Mouse (Mus musculus) erythroblast, embryonic 14.5 days (primary cell): Measurements from ENCODE around the gene Prkce.

ENCODE experiments used
- GATA1 ChIP-seq: IDR thresholded peaks from 2 replicates; pipeline ENCODE4 v1.6.1; 2012; ENCODE audit warnings: low read length, inconsistent platforms, mixed read lengths
- TAL1 ChIP-seq: IDR thresholded peaks from 3 replicates; pipeline ENCODE4 v1.6.1; 2012; ENCODE audit warnings: low read length, inconsistent platforms, mixed read lengths

DNA sequence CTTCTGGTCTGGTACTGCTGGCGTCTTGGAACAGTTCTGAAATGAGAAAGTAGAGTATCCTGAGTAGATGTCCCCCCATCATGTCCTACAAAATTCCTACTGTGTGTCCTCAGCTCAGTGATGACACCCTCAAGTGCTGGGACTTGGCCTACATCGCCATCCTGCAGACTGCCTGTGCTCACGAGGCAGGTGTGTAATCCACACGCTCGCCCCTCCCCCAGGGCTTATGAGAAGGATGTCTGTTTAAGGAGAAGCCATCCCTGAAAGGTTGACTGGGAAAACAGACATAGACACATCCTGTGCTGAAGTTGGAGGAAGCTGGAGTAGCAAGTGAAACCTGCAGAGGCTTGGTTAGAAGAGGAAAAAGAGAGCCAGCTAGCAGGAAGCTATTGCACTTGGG, 422.1 kb downstream of the Prkce start:
- TF ChIP-seq TAL1, result no peak
- no peak for TF ChIP-seq GATA1
